Mouse (Mus musculus) gastrocnemius, adult 8-10 months (tissue): Measurements from ENCODE around the gene S100z. TPM values are rescaled to one million over a fixed set of nuclear protein-coding genes. Genes with fewer than 3 reads are reported as not detected.

ENCODE experiments used
- DNase-seq, 2 experiments: peaks; one replicate each; pipeline ENCODE4 v3.0.0; 2022; ENCODE audit warnings: low spot score in 2 of 2
- total RNA-seq, 4 experiments: library from RNA; stranded (reverse); gene quantifications; 2 replicates each; pipeline ENCODE4 v1.2.4; 2022

The S100z gene
- 1 to 10 TPM in 2 of 4 experiments, not detected in 2; 1.2 to 1.6 TPM for total RNA-seq

GRCm38 (mm10) chr13:95478671-95479413 is at the start of gene S100z:
Gene S100z (minus strand): TSS chr13:95478721.
- DNase-seq: no peak

- peak in 1 of 2 experiments; percentile 6 for DNase-seq
Measured at GRCm38 (mm10) chr13:95524674-95525491, 46.4 kb upstream of the S100z start, which contains the start of gene F2rl1. Gene F2rl1 (minus strand): TSS chr13:95525227.

GRCm38 (mm10) chr13:95524424-95524673 is 45.8 kb upstream of the S100z start:
- DNase-seq: no peak

- peak in 1 of 2 experiments; percentile 15 for DNase-seq
Measured at GRCm38 (mm10) chr13:95523659-95524423, 45.3 kb upstream of the S100z start.

- DNase-seq: no peak
Measured at GRCm38 (mm10) chr13:95522176-95522575, 43.7 kb upstream of the S100z start.

- DNase-seq: no peak
Measured at GRCm38 (mm10) chr13:95521029-95521428, 42.5 kb upstream of the S100z start.

GRCm38 (mm10) chr13:95514756-95515155 is 36.2 kb upstream of the S100z start:
- DNase-seq: no peak

- DNase-seq: no peak
Measured at GRCm38 (mm10) chr13:95510054-95510453, 31.5 kb upstream of the S100z start.

- no peak for DNase-seq
Measured at GRCm38 (mm10) chr13:95503279-95503917, 24.9 kb upstream of the S100z start.

- DNase-seq: no peak
Measured at GRCm38 (mm10) chr13:95496601-95497000, 18.1 kb upstream of the S100z start.

- DNase-seq: no peak
Measured at GRCm38 (mm10) chr13:95494812-95495211, 16.3 kb upstream of the S100z start.

- DNase-seq: no peak
Measured at GRCm38 (mm10) chr13:95493296-95493695, 14.8 kb upstream of the S100z start.

GRCm38 (mm10) chr13:95491327-95491726 is 12.8 kb upstream of the S100z start:
- DNase-seq: no peak

GRCm38 (mm10) chr13:95484664-95485063 is 6.1 kb upstream of the S100z start:
- DNase-seq: no peak

GRCm38 (mm10) chr13:95481428-95481827 is 2.9 kb upstream of the S100z start:
- peak; percentile 51 to 54 for DNase-seq

- DNase-seq: no peak
Measured at GRCm38 (mm10) chr13:95477173-95477572, 1.3 kb downstream of the S100z start.

- DNase-seq: no peak
Measured at GRCm38 (mm10) chr13:95475124-95475523, 3.4 kb downstream of the S100z start.

GRCm38 (mm10) chr13:95474294-95474693 is 4.2 kb downstream of the S100z start:
- no peak for DNase-seq

GRCm38 (mm10) chr13:95470970-95471369 is 7.6 kb downstream of the S100z start:
- no peak for DNase-seq

- no peak for DNase-seq
Measured at GRCm38 (mm10) chr13:95451529-95451928, 27.0 kb downstream of the S100z start.

GRCm38 (mm10) chr13:95450636-95451210 is 27.8 kb downstream of the S100z start:
- DNase-seq: no peak
